Mouse (Mus musculus) bone marrow macrophage, adult 2 months (primary cell): ENCODE data around the gene Foxd2. TPM values are rescaled to one million over a fixed set of nuclear protein-coding genes. Genes with fewer than 3 reads are reported as not detected.

ENCODE experiments used
- H3K27ac ChIP-seq: 2 replicates; pipeline ENCODE4 v1.5.1; 2012; ENCODE audit warnings: low read depth, low read length; ENCODE audit not compliant: insufficient read depth
- H3K4me1 ChIP-seq: 2 replicates; pipeline ENCODE4 v1.6.1; 2012; ENCODE audit warnings: low read length; ENCODE audit not compliant: control insufficient read depth, insufficient read depth
- H3K4me3 ChIP-seq: 2 replicates; pipeline ENCODE4 v1.5.1; 2012; ENCODE audit warnings: mild to moderate bottlenecking, low read length, moderate library complexity; ENCODE audit not compliant: insufficient read depth
- CTCF ChIP-seq: IDR thresholded peaks from 2 replicates; pipeline ENCODE4 v1.5.1; 2012; ENCODE audit warnings: low read depth, mild to moderate bottlenecking, low read length, moderate library complexity
- POLR2A ChIP-seq: IDR thresholded peaks from 2 replicates; pipeline ENCODE4 v1.6.1; 2012; ENCODE audit warnings: mild to moderate bottlenecking, low read depth, low read length, borderline replicate concordance
- polyA plus RNA-seq: library from polyadenylated mRNA; stranded (reverse); fragments of >200 nt; gene quantifications from 2 replicates; pipeline ENCODE4 v1.2.4, GENCODE M21; 2012; ENCODE audit not compliant: missing spikeins, insufficient read depth, insufficient read length

Foxd2 gene
- polyA plus RNA-seq, 1 experiment = 0.98 TPM

DNA sequence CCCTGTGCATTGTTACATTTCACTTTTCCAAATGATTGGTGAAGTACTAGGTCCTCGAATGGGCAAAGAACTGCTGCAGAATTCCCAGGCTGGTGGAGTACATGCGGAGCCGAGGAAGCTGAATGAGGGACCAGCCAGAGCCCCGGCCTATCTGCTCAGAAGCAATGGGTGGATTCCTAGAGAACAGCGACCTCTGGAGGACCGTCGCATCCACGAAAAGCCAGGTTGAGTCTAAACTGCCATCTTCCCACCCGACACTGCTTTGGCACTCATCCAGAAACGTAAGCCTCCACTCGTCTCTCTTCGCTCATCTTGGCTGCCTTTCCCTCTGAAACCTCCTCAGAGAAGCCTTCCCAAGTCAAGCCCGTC, 4.9 kb upstream of the Foxd2 start:
- no peak overlapping the region for H3K27ac ChIP-seq
- H3K4me1 ChIP-seq = peaks cover 13% of the 10 kb centered on the region
- TF ChIP-seq POLR2A = no peak
- TF ChIP-seq CTCF = no peak
- no peak overlapping the region for H3K4me3 ChIP-seq

DNA sequence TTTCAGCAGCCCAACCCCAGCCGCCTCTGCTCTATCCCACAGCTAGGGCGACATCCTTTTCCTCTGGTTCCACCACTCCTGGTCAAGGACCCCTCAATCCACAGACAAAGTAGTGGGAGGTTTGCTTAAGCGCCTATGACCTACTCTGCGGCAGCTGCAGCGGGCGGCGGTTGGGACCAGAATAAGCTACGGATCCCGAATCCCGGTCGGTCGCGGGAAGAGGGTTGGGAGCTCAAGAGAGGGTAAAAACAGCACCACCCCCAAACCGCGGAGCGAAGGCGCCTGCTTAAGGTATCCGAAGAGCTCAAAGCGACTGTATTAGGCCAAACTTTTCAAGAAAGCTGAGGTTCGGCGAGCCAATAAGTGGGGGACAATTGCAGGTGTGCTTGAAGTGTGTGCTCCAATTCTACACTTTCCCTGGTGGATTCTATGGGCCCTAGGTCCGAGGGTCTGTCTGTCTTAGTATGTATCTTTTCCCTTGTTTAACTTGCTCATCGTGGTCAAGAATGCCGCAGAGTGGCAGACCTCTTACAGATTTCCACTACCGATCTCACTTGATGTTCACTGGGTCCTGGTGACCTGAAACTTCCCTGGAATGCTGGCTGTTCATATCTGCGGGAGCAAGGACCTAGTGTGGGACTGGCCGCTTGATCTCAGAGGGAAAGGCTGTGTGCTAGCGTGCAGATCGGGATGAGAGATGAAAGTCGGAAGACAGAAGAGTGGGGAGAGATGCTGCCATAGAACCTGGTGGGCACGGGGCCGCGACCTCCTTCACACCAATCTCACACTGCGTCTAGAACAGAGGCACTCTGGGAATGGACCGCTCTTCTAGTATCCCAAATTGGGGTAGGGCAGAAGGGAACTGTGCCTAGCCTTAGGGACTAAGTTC, 4.3 kb upstream of the Foxd2 start:
- H3K4me1 ChIP-seq = peaks cover 13% of the 10 kb centered on the region
- no peak overlapping the region for H3K27ac ChIP-seq
- no peak overlapping the region for H3K4me3 ChIP-seq
- no peak for TF ChIP-seq POLR2A
- TF ChIP-seq CTCF = no peak

DNA sequence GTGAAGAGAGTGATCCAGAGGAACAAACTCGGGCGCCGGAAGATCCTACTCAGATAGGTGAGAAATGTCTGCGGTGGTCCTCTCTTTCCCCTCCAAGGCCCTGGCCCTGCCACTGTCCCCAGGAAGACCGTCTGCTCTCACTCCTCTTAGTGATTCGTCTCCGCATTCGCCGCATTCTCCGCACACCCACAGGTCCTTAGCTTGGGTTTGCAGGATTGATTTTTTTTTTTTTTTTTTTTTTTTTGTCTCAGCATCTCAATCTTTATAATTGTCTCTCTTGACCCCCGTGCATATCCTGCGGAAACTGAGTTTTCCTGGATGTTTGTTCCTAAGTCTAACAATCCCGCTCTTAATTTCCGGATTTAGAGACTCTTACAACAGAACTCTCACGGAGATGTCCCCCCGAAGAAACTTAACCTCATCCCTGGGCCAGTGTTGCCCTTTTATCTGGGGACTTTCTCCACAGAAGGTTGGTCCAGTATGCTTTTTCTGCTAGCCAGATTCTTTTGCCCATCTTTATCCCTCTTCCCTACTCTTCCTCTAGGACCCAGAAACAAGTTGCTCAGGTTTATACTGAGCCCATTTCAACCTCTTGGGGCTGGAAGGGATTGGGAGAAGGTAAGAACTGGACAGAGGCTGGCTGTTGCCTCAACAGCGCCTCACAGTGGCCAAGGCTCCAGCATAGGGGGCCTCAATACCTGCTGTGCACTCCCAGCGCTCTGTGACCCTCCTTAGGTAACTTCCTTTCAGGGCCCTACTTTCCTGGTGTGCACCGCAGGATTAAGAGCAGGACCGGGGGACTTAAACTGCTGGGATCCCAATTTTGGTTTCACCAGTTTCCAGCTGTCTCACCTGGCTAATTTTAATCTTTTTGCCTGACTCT, 1.2 kb upstream of the Foxd2 start:
- TF ChIP-seq CTCF (peak; percentile 84), POLR2A (no peak)
- no peak overlapping the region for H3K27ac ChIP-seq

DNA sequence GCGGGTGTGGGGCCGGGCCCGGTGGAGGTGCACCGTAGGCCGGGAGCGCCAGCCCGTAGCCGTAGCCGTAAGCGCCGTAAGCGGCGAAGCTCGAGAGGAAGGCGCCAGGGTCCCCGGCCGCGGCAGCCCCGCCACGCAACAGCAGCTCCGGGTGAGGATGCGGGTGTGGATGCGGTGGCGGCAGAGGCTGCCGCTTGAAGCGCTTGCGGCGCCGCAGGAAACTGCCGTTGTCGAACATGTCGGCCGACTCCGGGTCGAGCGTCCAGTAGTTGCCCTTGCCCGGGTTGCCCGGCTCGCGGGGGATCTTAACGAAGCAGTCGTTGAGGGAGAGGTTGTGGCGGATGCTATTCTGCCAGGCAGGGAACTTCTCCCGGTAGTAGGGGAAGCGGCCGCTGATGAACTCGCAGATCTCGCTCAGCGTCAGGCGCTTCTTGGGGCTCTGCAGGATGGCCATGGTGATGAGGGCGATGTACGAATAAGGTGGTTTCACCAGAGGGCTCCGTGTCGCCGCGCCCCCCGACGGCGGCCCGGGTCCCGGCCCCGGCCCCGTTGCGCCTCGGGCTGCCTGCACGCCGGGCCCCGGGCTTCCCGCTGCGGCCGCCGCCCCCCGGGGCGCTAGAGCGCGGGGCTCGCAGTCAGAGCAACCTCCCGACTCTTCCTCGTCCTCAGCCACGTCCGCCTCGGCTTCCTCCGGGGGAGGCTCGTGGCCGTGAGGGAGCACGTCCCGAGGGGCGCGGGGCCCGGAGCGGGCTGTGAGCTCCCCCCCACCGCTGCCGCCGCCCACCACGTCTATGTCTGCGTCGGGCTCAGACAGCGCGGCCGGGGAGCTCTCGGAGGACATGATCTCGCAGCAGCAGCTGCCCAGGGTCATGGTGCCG, 483 bp downstream of the Foxd2 start:
- Histone ChIP-seq H3K4me1 (peaks cover 6% of the 10 kb centered on the region), H3K4me3 (peak overlapping the region; percentile 92), H3K27ac (no peak overlapping the region)
- TF ChIP-seq CTCF (no peak), POLR2A (no peak)

More for the DNA sequence above, 1.2 kb upstream of the Foxd2 start:
- Histone ChIP-seq H3K4me3 (peak overlapping the region; percentile 92), H3K4me1 (peaks cover 6% of the 10 kb centered on the region)

DNA sequence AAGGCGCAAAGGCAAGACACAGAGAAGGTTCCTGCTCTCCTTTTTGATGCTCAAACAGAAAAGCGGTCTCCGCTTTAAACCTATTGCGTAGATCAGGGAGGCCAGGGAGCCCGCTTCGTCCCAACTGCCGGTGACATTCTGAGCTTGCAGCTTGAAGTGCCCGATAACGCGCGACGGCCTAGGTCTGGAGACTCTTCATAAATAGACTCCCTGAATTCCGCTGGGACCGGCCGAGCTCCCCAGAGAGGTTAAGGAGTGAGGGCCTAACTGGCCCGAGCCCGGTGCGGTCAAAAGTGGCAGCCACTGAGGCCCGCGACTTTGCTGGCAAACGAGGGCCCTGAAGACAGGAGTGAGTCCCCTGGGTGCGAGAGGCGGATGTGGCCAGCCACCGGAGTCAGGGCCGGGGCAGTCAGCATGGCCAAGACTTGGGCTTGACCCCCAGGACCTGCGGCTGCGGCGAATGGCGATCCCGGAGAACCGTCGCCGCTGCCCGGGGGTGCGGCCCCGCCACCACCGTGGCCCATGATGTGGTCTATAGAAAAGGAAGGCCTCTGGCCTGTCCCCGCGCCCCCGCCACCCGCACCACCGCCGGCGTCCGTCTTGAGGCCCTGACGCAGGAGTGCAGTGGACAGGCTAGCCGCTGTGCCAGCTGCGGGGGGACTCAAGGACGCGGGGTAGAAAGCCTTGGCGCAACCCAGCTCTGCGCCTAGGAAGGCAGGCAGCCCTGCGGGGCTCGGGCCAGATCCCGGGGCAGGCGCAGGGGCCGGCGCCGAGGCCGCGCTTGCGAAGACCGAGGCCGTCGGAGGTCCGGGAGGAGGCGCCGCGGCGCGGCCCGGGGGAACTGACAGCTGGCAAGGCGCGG, 1.4 kb downstream of the Foxd2 start:
- no peak overlapping the region for H3K27ac ChIP-seq

DNA sequence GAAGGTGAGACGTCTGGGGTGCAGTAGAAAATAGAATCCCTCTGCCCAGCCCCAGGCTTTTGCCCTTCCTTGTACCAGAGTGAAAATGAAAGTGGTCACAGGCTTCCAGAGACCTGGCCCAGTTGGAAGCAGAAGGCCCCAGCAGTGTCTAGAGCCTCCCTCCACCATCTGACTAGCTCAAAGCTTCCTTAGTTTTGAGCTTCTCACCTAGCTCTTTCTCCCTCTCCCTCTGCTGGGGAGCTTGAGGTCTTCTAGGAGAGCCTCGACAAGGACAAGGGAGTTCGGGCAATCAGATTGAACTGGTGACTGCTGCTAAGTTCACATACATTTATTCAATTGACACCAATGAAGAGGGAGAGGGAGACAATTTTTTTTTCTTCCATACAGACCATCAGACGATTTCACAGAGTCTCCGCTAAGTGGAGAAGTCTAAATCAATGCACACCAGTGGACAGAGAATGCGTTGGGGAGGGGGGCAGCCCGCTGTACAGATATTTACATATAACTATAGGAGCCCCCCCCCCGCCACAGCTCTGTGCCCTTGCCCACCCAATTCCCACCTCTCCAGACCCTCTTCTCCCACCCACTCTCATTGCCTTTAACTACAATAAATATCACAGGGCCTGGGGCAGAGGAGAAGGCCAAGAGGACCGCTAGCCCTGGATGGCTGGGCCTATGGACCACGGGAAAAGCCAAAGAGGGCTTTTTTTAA, 2.5 kb downstream of the Foxd2 start:
- Histone ChIP-seq H3K27ac (no peak overlapping the region), H3K4me1 (peaks cover 6% of the 10 kb centered on the region), H3K4me3 (no peak overlapping the region)
- TF ChIP-seq CTCF = no peak
- TF ChIP-seq POLR2A = no peak

More for the DNA sequence above, 1.4 kb downstream of the Foxd2 start:
- TF ChIP-seq POLR2A (no peak), CTCF (no peak)
- peaks cover 6% of the 10 kb centered on the region for H3K4me1 ChIP-seq
- H3K4me3 ChIP-seq = peak overlapping the region; percentile 92

DNA sequence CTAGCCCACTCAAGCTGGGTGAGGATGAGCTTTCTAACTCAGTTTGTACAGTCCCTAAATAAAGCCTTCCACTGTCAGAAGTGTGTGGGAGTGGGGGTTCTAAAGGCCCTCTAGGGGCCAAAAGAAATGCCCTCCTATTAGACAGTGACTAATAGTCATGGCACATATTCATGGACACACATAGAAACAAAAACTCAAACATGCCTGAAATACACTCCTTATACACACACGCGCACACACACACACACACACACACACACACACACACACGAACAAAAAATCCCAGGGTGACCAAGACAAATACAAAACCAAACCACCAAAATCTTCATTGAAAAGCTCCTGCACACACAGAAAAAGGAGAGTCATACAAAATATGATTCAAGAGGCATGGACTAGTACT, 3.2 kb downstream of the Foxd2 start:
- TF ChIP-seq POLR2A = no peak
- TF ChIP-seq CTCF = no peak
- Histone ChIP-seq H3K27ac (no peak overlapping the region), H3K4me3 (no peak overlapping the region), H3K4me1 (peaks cover 6% of the 10 kb centered on the region)

DNA sequence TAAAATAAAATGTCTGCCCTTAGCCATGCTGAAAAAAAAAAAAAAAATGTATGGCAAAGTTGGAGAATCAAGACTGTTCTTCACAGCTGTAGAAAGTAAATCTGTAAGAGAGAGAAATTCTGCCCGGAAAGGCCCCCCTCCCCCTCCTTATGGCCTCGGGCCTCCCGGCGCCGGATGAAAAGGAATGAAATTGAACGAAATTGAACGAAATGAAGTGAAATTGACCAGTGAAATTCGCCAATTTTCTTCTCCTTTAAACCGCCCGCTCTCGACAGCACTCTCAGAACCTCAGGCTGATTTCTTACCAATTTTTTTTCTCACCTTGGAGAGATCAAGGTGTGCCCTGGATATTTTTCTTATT, 5.3 kb downstream of the Foxd2 start:
- Histone ChIP-seq H3K4me1 (no peaks in the 10 kb centered on the region), H3K27ac (no peak overlapping the region), H3K4me3 (no peak overlapping the region)
- TF ChIP-seq CTCF (no peak), POLR2A (no peak)
